ENCODE assay signal across 19 mouse cellular contexts in genomic region chr7:70276078-70276477, GRCm38 (mm10).
A peak's percentile ranks its signal among the peaks of the same experiment; 100 is the strongest.
DNase-seq lines count a peak whose midpoint lies in the region; ATAC-seq lines count a peak whose summit lies in the region.
"Had no signal": no experiment of that assay in that cellular context is flagged by ENCODE, and none has a peak within 500 bp of the region (broad histone marks: within the 10 kb centered on the region; RNA-seq: fewer than 3 reads in every experiment).

No protein-coding gene starts in this region.

- H3K27me3 ChIP-seq in heart, embryonic 11.5 days (ENCODE audit: control insufficient read depth, insufficient read depth, low read length) = peaks cover 35% of the 10 kb centered on the region
- H3K27me3 ChIP-seq in kidney, embryonic 15.5 days = peaks cover 39% of the 10 kb centered on the region

- H3K4me3 ChIP-seq in heart, embryonic 11.5 days (ENCODE audit: low read depth, low read length) = no peak overlapping the region
- no peak overlapping the region for H3K4me3 ChIP-seq in kidney, embryonic 15.5 days (replicated peaks)
- H3K4me3 ChIP-seq: embryonic facial prominence, embryonic 10.5 days; embryonic facial prominence, embryonic 12.5 days; forebrain, embryonic 13.5 days; forebrain, embryonic 15.5 days had no signal

- no peaks in the 10 kb centered on the region for H3K36me3 ChIP-seq in heart, embryonic 11.5 days (ENCODE audit: control insufficient read depth, insufficient read depth, low read length)
- H3K36me3 ChIP-seq in kidney, embryonic 15.5 days = no peaks in the 10 kb centered on the region
- H3K36me3 ChIP-seq: embryonic facial prominence, embryonic 10.5 days; embryonic facial prominence, embryonic 12.5 days; forebrain, embryonic 15.5 days had no signal

- peaks cover 7% of the 10 kb centered on the region for H3K4me1 ChIP-seq in heart, embryonic 11.5 days (ENCODE audit: control insufficient read depth, insufficient read depth, low read length)
- peaks cover 13% of the 10 kb centered on the region for H3K4me1 ChIP-seq in kidney, embryonic 15.5 days

- 65% methylated on average over 2 of the region's 2 CpGs for WGBS in heart, embryonic 11.5 days (ENCODE audit: insufficient replicate concordance)
- WGBS in kidney, embryonic 15.5 days = 63% methylated on average over 2 of the region's 2 CpGs

- H3K4me2 ChIP-seq in heart, embryonic 11.5 days = no peak overlapping the region
- no peak overlapping the region for H3K4me2 ChIP-seq in kidney, embryonic 15.5 days
- H3K4me2 ChIP-seq: embryonic facial prominence, embryonic 12.5 days; forebrain, embryonic 13.5 days; forebrain, embryonic 15.5 days had no signal

- peak; percentile 65; the same call in 1 of the 2 replicates for ATAC-seq in heart, embryonic 11.5 days (replicated peaks; ENCODE audit: insufficient number of reproducible peaks, low FRiP score, low TSS enrichment)
- peak; percentile 62; the same call in 1 of the 2 replicates for ATAC-seq in kidney, embryonic 15.5 days (replicated peaks; ENCODE audit: low FRiP score)
- ATAC-seq: activated CD4-positive, CD25-positive, alpha-beta regulatory T cell, adult 4 months; forebrain, embryonic 13.5 days; forebrain, embryonic 15.5 days; forebrain, postnatal 0 days had no signal

- intact Hi-C loops in heart, postnatal 14 days (cut with DNase I) = no loop called here

- DNase-seq in heart, postnatal 14 days = no peak
- DNase-seq in kidney, postnatal 10 days = no peak
- no peak for DNase-seq in layer of hippocampus, adult 8-10 months (ENCODE audit: low spot score in 2 of 2)
- DNase-seq: adrenal gland, adult 8-10 months; adrenal gland, postnatal 14 days; adrenal gland, postnatal 36 days; cerebellum, adult 11-12 months; cerebellum, adult 2 months; cerebellum, adult 9-10 months; cerebellum, postnatal 10 days; cerebellum, postnatal 25 days; forebrain, postnatal 0 days had no signal

- H3K9me3 ChIP-seq in heart, embryonic 11.5 days (replicated peaks; ENCODE audit: control insufficient read depth, low read length) = no peaks in the 10 kb centered on the region
- no peaks in the 10 kb centered on the region for H3K9me3 ChIP-seq in kidney, embryonic 15.5 days (replicated peaks)
- H3K9me3 ChIP-seq: embryonic facial prominence, embryonic 10.5 days; embryonic facial prominence, embryonic 12.5 days; forebrain, embryonic 13.5 days; forebrain, embryonic 15.5 days had no signal

- no peak overlapping the region for H3K9ac ChIP-seq in heart, embryonic 11.5 days (ENCODE audit: low read depth, low read length)
- H3K9ac ChIP-seq in kidney, embryonic 15.5 days = no peak overlapping the region
- H3K9ac ChIP-seq: embryonic facial prominence, embryonic 12.5 days; forebrain, embryonic 13.5 days; forebrain, embryonic 15.5 days; forebrain, postnatal 0 days had no signal

- no peak overlapping the region for H3K27ac ChIP-seq in heart, embryonic 11.5 days (ENCODE audit: low read depth, low read length)
- no peak overlapping the region for H3K27ac ChIP-seq in kidney, embryonic 15.5 days
- H3K27ac ChIP-seq: embryonic facial prominence, embryonic 10.5 days; embryonic facial prominence, embryonic 12.5 days; forebrain, embryonic 13.5 days; forebrain, embryonic 15.5 days had no signal
